Mouse (Mus musculus): Measurements from ENCODE around the gene Usp6nl. TPM values are rescaled to one million over a fixed set of nuclear protein-coding genes. Genes with fewer than 3 reads are reported as not detected.
A peak's percentile ranks its signal among the peaks of the same experiment; 100 is the strongest.

The Usp6nl gene
- total and polyA plus RNA-seq, 2 experiments from 2014 or later, result 3.4 to 8.9 TPM

GRCm38 (mm10) chr2:6337436-6337835, 15.0 kb downstream of the Usp6nl start:
- TF ChIP-seq EP300 (IDR thresholded peaks at IDR 0.05; ENCODE audit: low read depth) (no peak), CTCF (IDR thresholded peaks at IDR 0.05; ENCODE audit: low read depth) (no peak)
- H3K27me3 ChIP-seq (ENCODE audit: control insufficient read depth, insufficient read depth, low read length), result no peaks in the 10 kb centered on the region
- H3K36me3 ChIP-seq (replicated peaks; ENCODE audit: control insufficient read depth, insufficient read depth, low read length), result no peaks in the 10 kb centered on the region
- H3K4me1 ChIP-seq (ENCODE audit: control insufficient read depth, insufficient read depth), result peaks cover 17% of the 10 kb centered on the region; the same call in 1 of the 2 replicates
- no peak overlapping the region for H3K27ac ChIP-seq (ENCODE audit: low read depth)
- WGBS, result 73% methylated on average over 2 of the region's 2 CpGs
- H3K9me3 ChIP-seq (replicated peaks; ENCODE audit: control insufficient read depth, low read length), result no peaks in the 10 kb centered on the region
- ATAC-seq (ENCODE audit: insufficient read depth, low read depth) (no peak), DNase-seq (ENCODE audit: low spot score) (no peak)
- no peak overlapping the region for H3K4me3 ChIP-seq (ENCODE audit: low read depth, low read length)
- no peak overlapping the region for H3K9ac ChIP-seq (replicated peaks; ENCODE audit: low read depth, low read length)
- H3K4me2 ChIP-seq (ENCODE audit: low read depth, low read length), result no peak overlapping the region

DNA sequence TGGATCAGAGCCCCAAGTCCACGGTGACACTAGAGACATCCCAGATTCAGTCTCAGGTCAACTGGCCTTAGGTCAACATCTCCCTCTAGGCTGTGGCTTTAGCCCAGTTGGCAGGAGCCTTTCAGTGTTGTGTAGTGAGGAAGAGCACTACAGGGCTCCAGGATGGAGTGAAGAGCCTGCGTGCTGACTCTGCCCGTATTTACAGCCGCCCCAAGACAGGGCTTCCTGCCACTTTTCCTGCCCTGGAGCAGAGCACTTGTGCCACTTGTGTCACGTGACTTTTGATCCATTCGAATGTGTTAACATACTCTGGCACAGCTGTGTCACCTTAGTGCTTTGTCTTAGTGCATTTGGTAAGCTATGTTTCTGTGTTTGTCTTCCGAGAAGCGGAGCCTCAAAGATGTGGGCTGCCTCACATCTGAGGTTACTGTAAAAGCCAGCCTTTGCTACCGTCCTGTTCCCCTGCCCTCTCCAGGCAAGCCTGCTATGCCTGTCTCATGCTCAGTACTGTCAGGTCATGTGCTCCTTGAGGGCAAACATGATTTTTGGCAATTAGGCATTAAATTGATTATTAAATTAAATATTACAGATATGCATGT, 15.7 kb downstream of the Usp6nl start:
- H3K9ac ChIP-seq (replicated peaks; ENCODE audit: low read depth, low read length), result no peak overlapping the region
- WGBS, result 37% methylated on average over 9 of the region's 9 CpGs
- ATAC-seq (ENCODE audit: insufficient read depth, low read depth) (peak; percentile 79), DNase-seq (ENCODE audit: low spot score) (peak; percentile 42)
- no peaks in the 10 kb centered on the region for H3K9me3 ChIP-seq (replicated peaks; ENCODE audit: control insufficient read depth, low read length)
- no peaks in the 10 kb centered on the region for H3K27me3 ChIP-seq (ENCODE audit: control insufficient read depth, insufficient read depth, low read length)
- peaks cover 17% of the 10 kb centered on the region; the same call in 1 of the 2 replicates for H3K4me1 ChIP-seq (ENCODE audit: control insufficient read depth, insufficient read depth)
- no peak overlapping the region for H3K4me3 ChIP-seq (ENCODE audit: low read depth, low read length)
- H3K4me2 ChIP-seq (ENCODE audit: low read depth, low read length), result peak overlapping the region; percentile 14; the same call in 1 of the 2 replicates
- TF ChIP-seq CTCF (IDR thresholded peaks at IDR 0.05; ENCODE audit: low read depth) (no peak), EP300 (IDR thresholded peaks at IDR 0.05; ENCODE audit: low read depth) (no peak)
- no peak overlapping the region for H3K27ac ChIP-seq (ENCODE audit: low read depth)
- no peaks in the 10 kb centered on the region for H3K36me3 ChIP-seq (replicated peaks; ENCODE audit: control insufficient read depth, insufficient read depth, low read length)

GRCm38 (mm10) chr2:6340439-6340838, 18.0 kb downstream of the Usp6nl start:
- H3K36me3 ChIP-seq (replicated peaks; ENCODE audit: control insufficient read depth, insufficient read depth, low read length), result no peaks in the 10 kb centered on the region
- ATAC-seq (ENCODE audit: insufficient read depth, low read depth) (no peak), DNase-seq (ENCODE audit: low spot score) (no peak)
- no peak for TF ChIP-seq EP300 (IDR thresholded peaks at IDR 0.05; ENCODE audit: low read depth)
- no peak for TF ChIP-seq CTCF (IDR thresholded peaks at IDR 0.05; ENCODE audit: low read depth)
- H3K4me2 ChIP-seq (ENCODE audit: low read depth, low read length), result no peak overlapping the region
- H3K9me3 ChIP-seq (replicated peaks; ENCODE audit: control insufficient read depth, low read length), result no peaks in the 10 kb centered on the region
- H3K9ac ChIP-seq (replicated peaks; ENCODE audit: low read depth, low read length), result no peak overlapping the region
- no peaks in the 10 kb centered on the region for H3K27me3 ChIP-seq (ENCODE audit: control insufficient read depth, insufficient read depth, low read length)
- peaks cover 12% of the 10 kb centered on the region; the same call in 1 of the 2 replicates for H3K4me1 ChIP-seq (ENCODE audit: control insufficient read depth, insufficient read depth)
- H3K4me3 ChIP-seq (ENCODE audit: low read depth, low read length), result no peak overlapping the region
- H3K27ac ChIP-seq (ENCODE audit: low read depth), result no peak overlapping the region
- WGBS, result 97% methylated on average over 2 of the region's 2 CpGs

- no peak for ATAC-seq (ENCODE audit: insufficient read depth, low read depth)
- H3K4me1 ChIP-seq (ENCODE audit: control insufficient read depth, insufficient read depth), result peaks cover 12% of the 10 kb centered on the region; the same call in 1 of the 2 replicates
- H3K4me2 ChIP-seq (ENCODE audit: low read depth, low read length), result no peak overlapping the region
- DNase-seq (ENCODE audit: low spot score), result no peak
- no peak overlapping the region for H3K4me3 ChIP-seq (ENCODE audit: low read depth, low read length)
- no peaks in the 10 kb centered on the region for H3K27me3 ChIP-seq (ENCODE audit: control insufficient read depth, insufficient read depth, low read length)
- 79% methylated on average over 7 of the region's 7 CpGs for WGBS
- H3K9me3 ChIP-seq (replicated peaks; ENCODE audit: control insufficient read depth, low read length), result 0 out of 2 replicates have a peak, but pooled peaks cover 5% of the 10 kb centered on the region
- TF ChIP-seq CTCF (IDR thresholded peaks at IDR 0.05; ENCODE audit: low read depth) (no peak), EP300 (IDR thresholded peaks at IDR 0.05; ENCODE audit: low read depth) (no peak)
- H3K27ac ChIP-seq (ENCODE audit: low read depth), result no peak overlapping the region
- H3K36me3 ChIP-seq (replicated peaks; ENCODE audit: control insufficient read depth, insufficient read depth, low read length), result no peaks in the 10 kb centered on the region
- H3K9ac ChIP-seq (replicated peaks; ENCODE audit: low read depth, low read length), result no peak overlapping the region
Observed at GRCm38 (mm10) chr2:6341496-6341895, 19.0 kb downstream of the Usp6nl start.

- no peak overlapping the region for H3K4me2 ChIP-seq (ENCODE audit: low read depth, low read length)
- ATAC-seq (ENCODE audit: insufficient read depth, low read depth) (peak; percentile 64; the same call in 1 of the 2 replicates), DNase-seq (ENCODE audit: low spot score) (no peak)
- H3K4me3 ChIP-seq (ENCODE audit: low read depth, low read length), result no peak overlapping the region
- no peak overlapping the region for H3K27ac ChIP-seq (ENCODE audit: low read depth)
- WGBS, result 55% methylated on average over 11 of the region's 11 CpGs
- H3K36me3 ChIP-seq (replicated peaks; ENCODE audit: control insufficient read depth, insufficient read depth, low read length), result no peaks in the 10 kb centered on the region
- peaks cover 26% of the 10 kb centered on the region for H3K4me1 ChIP-seq (ENCODE audit: control insufficient read depth, insufficient read depth)
- H3K9ac ChIP-seq (replicated peaks; ENCODE audit: low read depth, low read length), result 0 out of 2 replicates have a peak overlapping the region, but pooled peaks have one; percentile 2
- 0 out of 2 replicates have a peak, but pooled peaks cover 5% of the 10 kb centered on the region for H3K9me3 ChIP-seq (replicated peaks; ENCODE audit: control insufficient read depth, low read length)
- TF ChIP-seq CTCF (IDR thresholded peaks at IDR 0.05; ENCODE audit: low read depth), result no peak
- TF ChIP-seq EP300 (IDR thresholded peaks at IDR 0.05; ENCODE audit: low read depth), result no peak
- no peaks in the 10 kb centered on the region for H3K27me3 ChIP-seq (ENCODE audit: control insufficient read depth, insufficient read depth, low read length)
Observed at GRCm38 (mm10) chr2:6349256-6350092, 27.0 kb downstream of the Usp6nl start.

Measured in heart, postnatal 0 days (tissue).